Mouse (Mus musculus) monocyte, adult 5-6 weeks (primary cell): ENCODE results near the gene 4930415O20Rik. TPM values are rescaled to one million over a fixed set of nuclear protein-coding genes. Genes with fewer than 3 reads are reported as not detected.

Experiments
- ATAC-seq: fragments of 153-309, 156-312 bp; replicated peaks from 2 replicates; pipeline ENCODE4 v1.8.0; 2017; ENCODE audit warnings: mild to moderate bottlenecking; ENCODE audit not compliant: low TSS enrichment, insufficient number of reproducible peaks, severe bottlenecking, poor library complexity, low FRiP score
- total RNA-seq: library from RNA; stranded (forward); fragments of 200-1000, 200-491, 200-594 nt; gene quantifications from 3 replicates; pipeline ENCODE4 v1.2.3, GENCODE M21; 2017

Gene 4930415O20Rik
- total RNA-seq, 1 experiment from 2014 or later: not detected

DNA sequence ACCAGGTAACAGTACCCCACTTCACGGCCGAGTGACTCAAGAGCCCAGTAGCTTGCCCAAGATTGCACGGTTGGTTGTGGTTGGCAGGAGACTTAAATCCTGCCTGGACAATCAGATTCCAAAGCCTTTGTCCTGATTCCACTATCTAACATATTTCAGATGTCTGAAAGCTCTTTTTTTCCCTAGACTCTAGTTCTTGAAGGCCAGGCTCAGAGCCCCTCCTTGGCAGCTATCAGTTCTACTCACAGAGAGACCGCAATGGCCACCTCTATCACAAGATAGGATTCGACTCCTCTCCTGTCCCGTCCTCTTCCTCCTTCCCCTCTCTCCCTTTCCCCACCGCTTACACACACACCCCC lies 31.0 kb downstream of the 4930415O20Rik start:
- no peak for ATAC-seq

DNA sequence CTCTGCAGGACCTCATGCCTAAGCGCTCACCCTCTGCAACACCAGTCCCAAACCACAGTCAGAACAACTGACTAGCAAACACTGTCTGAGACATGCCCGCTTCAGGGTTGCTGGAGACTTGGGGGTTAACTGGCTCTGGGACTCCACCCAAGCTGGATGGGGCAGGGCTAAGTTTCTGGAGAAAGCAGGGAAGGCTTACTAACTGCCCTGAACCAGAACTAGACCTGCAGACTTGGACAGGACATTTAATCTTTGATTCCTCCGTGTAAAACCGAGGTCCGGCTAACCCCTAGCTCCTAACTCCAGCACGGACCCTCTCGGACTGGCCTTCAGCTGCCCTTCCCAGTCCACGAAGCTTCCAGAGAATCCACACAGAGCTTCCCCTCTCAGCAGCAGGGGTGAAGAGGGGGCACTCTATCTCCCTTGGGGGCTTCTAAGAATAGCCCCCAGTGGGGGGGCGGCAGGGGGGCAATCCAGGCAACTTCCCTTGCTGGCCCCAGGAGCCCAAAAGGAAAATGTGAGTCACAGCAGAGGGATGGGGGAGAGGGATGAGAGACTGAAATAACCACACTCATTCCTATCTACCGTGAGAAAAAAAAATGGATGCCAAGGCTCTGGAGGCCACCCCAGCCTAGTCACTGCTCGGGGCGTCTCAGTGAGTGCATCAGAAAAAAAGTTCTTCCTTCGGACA lies 31.5 kb downstream of the 4930415O20Rik start:
- no peak for ATAC-seq

DNA sequence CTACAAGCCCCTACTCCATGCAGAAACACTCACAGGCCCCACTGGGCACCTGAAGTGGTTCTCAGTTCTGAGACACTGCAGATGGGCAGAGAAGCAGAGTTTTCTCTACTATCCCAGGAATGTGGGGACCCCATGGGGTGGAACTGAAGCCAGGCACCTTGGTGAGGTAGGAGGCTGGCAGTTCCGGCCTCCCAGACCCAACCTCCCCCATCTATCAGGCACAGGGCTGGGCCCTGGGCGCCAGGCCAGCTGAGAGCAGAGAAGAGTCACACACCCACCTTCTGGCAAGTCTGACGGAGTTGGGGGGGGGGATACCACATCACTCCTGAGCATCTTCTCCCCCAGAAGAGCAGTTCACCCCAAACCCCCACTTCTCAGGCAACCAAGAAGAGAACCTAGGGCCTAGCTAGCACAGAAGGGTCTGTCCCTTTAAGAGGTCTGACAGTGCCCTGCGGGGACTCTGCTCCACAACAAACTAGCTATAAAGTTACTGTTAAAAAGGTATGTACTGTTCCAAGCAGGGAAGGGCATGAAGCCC lies 32.2 kb downstream of the 4930415O20Rik start:
- no peak for ATAC-seq

DNA sequence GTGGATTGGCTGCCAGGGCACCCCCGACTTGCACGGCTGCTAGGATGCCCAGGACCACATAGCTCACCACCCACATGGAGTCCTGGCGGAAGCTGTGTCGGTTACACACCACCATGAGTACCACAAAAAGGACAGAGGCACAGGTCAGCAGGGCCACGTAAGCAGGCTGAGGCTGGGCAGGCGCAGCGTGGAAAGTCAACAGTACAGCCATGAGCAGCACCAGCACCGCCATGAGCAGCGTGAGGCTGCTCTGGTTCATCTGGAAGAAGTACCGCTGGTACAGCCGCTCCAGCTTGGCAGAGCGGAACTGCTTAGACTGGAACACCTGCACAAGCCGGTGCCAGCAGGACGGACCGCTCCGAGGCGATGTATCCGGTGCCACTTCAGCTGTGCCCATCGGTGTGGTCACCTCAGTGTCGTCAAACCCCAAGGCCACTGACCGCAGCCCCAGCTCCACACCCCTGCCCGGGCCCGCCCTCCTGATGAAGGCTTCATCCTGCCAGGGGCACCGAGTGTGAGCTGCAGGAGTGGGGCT lies 33.3 kb downstream of the 4930415O20Rik start:
- ATAC-seq: no peak

DNA sequence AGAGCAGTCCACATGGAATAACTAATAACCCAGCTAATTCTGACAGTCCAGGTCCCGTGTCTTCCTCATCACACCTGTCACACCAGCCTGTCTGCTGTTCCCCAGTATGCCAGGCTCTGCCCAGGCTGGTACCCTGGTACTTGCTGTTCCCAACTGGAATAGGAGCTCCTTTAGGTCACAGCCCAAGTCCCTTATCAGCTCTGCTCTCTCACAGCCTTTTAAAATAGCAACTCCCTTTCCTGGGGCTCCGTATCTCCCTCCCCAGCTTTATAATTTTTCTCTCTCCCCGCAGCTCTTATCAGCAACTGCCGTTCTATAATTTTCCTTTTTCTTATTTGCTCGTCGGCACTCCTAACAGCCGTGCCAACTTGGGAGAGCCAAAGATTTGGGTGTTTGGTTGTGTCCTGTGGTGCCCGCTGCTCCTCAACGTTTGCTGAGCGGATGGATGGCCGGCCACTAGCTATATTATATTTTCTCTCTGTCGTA lies 35.3 kb downstream of the 4930415O20Rik start:
- ATAC-seq: no peak

DNA sequence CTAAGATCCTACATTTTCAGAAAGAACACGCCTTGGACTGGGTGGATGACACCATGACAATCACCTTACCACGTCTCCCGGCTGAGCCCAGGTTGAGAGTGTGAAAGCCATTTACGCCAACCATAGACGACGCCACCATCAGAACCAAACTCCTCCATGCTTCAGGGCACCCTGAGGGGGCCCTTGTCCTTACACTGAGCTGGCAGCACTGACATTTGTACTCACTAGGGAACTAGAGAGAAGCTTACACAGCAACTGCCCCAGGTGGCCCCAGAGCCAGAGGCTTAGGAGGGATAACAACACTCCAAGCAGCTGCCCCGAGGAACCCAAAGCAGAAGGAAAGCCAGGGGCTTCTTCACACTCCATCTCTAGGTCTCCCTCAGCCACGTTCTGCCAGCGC lies 35.9 kb downstream of the 4930415O20Rik start:
- no peak for ATAC-seq

DNA sequence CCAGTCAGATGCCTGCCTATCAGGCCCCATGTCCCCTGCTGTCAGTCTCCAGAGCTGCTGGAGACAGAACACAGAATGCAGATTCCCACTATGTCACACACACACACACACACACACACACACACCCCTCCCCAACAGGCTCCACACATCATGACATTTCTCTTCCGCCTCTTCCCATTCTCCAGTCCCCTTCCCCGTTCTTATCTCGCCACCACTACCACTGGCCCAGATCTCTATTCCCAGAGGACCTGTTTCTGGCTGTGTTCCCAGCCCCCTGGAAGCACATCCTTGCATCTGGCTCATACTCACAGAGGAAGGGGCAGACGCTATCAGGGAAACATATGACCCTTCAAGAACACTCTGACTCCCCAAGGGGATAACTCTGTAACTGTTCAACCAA lies 36.8 kb downstream of the 4930415O20Rik start:
- no peak for ATAC-seq

DNA sequence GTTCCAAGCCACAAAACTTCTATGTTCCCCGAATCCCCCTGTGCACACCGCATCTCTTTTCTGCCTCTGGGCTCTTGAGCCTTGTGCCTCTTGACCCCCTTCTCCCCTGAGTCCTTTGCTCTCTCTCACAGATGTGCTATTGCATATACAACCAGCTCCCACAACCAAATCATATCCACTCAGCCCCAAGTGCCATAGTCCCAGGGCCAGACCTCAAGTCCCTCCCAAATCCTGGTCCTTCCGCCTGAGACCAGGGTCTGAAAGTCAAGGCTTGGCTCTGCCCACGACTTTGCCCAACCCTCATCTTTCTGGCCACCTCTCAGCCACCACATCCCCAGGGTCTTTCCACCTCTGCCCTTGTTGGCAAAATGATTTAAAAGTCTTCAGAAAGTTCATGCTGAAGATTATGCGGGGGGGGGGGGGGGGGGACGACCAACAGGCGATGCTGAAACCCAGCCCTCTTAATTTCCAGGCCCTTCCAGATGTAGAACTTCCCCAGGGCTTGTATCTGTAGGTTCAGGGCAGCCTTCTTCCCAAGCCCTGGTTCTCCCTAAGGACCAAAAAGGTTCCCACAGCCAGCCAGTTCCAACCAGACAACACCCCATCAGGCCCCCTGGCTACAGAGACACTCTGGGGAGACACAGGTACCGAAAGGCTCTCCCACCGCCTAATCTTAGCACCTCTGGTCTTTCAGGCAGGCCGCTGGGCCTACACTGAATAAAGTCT lies 37.4 kb downstream of the 4930415O20Rik start:
- ATAC-seq: no peak

DNA sequence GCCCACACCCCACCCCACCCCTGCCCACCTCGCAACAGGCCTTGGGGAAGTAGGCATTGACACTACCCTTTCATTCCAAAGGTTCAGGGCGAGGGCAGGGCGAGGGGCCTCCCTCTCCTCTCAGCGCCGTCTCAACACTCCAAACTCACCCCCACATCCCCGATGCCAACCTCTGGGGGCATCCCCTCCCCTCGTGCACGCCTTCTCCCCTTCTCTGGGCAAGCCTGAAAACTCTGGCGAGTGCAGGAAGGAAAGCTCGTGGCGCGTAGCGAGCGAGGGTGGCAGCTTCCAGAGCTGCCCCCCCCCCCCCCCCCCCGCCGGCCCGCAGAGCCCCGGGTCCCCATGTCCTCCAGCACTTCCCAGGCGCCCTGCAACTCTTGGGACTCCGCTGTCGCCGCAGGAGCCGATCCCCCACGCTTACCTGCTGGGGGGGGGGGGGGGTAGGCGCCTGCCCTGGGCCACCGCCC lies 38.0 kb downstream of the 4930415O20Rik start:
- no peak for ATAC-seq

DNA sequence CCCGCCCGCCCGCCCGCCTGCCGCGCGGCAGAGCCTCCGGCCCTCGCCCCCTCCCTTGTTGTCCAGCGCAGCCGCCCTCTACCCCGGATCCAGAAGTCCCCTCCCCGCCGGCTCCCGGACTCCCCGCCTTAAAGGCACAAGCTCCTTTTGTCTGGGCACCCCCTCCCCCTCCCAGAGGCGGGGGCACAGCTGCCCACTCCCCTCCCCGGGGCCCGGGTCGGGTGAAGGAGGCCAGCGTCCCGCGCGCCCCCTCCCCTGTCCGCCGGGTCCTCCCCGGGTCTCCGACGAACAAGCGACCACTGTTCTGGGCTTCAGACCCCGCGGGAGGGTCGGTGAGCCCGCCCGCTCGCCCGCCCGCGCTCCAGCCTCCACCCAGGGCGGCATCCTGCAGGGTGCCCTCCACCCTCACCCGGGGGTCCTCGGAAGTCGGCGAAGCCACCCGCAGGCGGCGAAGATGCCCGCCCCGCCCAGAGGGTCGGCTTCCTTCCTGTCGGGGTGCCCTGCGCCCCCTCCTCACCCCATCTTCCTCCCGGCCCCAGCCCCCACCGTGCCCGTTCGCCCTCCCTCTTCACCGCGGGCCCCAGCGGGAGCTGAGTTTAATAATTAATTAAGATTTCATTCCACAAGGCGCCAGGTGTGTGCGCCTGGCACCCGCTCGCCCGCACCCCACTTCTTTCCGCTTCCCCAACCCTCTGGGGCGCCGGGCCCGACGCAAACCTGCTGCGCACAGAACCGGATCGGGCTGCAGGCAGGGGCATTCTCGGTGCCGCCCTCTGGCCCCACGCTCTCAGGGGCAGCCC lies 38.7 kb downstream of the 4930415O20Rik start, which contains the start of gene Adcy6:
Gene Adcy6 (minus strand): TSS at position 746 of the 800 bp plus-strand sequence.
- no peak for ATAC-seq

DNA sequence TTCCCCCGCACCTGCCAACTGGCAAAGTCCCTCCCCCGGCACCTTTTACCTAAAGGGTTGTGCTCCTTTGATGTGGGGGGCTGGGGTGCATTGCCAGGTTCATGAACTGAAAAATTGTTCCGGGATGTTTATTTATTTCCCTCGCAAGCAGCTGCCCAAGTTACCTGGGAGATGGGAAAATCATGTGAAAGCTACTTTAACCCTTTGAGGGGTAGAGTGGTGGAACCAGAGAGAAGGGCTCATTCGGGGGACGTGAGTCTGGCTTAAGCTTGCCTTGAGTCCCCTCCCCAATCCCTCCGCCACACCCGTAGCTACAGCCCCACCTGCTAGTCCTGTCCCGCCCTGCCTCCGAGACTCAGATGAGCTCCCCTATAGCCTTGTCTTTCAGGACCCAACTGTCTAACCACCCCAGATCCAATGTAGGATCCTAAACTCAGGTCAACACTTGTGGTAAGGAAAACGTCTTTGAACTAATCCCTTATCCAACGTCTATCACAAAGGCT lies 39.4 kb downstream of the 4930415O20Rik start:
- ATAC-seq: no peak

DNA sequence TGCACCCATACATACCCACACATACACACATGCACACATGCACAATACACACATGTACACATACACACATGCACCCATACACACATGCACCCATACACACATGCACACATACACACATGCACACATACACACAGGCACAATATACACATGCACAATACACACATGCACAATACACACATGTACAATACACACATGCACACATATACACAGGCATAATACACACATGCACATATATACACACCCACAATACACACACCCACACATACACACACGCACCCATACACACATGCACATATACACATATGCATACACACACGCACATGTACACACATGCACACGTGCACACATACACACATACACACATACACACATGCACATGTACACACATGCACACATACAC lies 41.4 kb downstream of the 4930415O20Rik start:
- ATAC-seq: no peak

DNA sequence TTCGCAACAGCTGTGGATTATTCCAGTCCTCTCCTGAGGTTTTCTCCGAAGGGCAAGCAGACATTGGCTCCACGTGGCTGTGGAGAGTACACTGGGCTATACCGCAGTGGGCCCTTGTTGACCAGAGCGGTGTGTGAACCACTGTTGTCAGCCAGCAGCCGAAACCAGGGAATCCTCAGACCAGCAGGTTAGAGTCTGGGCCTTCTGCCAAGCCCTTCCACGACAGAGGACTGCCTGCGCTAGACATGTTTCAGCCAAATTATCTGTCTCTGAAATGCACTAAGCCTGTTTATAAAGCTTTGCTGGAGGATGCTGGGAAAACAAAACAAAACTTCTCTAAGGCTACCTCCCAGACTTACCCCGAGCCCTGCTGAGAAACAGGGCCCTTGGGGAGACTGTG lies 43.7 kb downstream of the 4930415O20Rik start:
- no peak for ATAC-seq

DNA sequence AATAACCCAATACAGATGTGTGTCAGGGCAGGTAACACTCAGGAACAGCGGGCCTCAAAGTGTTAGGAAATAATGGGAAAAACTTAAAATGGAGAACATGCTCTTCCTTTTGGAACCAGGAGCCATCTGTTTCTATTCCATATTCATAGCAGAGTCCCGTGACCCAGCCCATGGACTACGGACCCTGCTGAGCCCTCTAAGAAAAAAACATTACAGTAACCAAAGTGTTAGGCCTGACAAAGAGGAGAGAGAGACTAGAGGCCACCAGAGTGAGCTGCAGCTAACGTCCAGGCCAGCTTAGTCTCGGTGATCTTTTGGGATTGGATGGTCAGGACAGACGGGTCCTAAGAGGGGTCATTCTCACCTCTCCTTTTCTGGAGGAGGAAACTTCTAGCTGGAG lies 44.2 kb downstream of the 4930415O20Rik start:
- no peak for ATAC-seq

DNA sequence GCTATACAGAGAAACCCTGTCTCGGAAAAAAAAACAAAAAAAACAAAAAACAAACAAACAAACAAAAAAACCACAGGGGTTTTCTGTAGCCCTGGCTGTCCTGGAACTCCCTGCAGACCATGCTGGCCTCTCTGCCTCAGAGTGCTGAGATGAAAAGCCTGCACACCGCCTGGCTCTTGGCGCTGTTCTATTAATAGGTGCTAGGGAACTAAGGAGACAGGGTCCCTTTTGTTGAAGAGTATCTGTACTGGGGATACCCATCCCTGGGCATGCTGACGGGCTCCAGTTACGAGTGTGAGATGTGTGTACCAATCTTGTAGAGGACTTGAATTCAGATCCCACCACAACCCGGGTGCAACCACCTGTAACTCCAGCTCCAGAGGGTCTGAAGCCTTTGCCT lies 44.9 kb downstream of the 4930415O20Rik start:
- ATAC-seq: no peak

DNA sequence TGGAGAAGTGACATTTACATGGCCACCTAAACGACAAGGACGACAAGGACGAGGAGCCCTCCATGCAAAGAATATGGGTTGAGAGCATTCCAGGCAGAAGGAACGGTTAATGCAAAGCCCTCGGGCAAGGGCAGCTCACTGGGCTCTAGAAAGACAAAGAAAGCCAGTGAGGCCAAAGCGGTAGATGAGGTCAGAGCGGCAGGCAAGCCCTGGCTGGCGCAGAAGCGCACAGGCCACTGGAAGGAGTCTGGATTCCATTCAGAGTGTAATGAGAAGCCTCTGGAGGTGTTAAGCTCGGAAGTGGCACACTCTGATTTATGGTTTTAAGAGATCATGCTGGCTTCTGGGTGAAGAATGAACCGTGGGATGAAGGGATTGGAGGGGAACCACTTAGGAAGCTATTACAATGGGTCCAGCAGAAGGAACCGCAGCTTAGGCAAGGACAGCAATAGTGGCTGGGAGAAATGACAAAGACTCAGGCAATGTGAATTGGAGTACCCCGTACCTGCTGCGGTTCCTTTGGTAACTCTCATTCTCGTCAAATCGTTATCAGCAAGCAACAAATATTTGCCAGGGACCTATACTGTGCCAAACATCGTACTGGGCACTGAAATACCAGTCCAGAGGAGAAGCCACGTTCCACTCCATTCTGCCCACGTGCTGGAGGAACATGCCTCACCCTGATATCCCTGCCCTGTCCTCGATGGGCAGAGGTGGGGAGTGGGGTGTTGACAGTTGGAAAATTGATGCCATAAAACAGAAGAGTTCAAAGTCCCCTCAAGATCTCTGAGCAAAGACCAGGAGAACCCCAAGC lies 45.8 kb downstream of the 4930415O20Rik start:
- ATAC-seq: no peak

DNA sequence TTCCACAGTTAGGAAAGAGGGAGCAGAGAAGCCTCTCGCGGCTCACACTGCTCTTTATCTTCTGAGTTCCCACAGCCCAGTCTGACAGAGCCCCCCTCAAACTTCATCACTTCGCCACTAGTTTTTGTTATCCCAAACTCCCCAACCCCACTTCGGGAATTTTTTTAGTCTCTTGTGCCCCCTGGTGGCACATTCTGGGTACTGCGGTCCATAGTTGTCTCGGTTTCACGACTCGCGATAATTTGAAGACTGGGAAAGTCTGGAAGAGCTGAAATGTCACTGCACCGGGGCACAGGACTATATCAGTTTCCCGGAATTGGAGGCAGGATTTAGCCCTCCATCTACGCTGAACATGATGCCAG lies 46.4 kb downstream of the 4930415O20Rik start:
- ATAC-seq: no peak

DNA sequence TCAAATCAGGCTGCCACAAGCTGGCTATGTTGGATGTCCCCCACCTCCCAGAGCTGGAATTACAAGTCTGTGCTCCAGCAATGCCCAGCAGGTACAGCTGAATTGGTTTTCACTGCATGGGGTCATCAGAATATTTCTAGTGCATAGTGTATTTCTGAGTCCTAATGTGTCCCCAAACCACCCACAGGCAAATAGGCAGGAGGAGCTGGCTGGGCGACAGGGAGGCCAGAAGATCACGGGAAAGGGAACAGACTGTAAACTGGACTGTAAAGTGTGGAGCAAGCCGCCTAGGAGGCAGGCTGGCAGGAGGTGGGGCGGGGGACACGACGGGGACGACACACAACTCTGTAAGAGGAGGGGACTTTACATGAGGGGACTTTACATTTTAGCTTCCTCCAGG lies 51.4 kb downstream of the 4930415O20Rik start:
- ATAC-seq: no peak
